Mouse (Mus musculus): Measurements from ENCODE around the gene Inpp5b.

DNA sequence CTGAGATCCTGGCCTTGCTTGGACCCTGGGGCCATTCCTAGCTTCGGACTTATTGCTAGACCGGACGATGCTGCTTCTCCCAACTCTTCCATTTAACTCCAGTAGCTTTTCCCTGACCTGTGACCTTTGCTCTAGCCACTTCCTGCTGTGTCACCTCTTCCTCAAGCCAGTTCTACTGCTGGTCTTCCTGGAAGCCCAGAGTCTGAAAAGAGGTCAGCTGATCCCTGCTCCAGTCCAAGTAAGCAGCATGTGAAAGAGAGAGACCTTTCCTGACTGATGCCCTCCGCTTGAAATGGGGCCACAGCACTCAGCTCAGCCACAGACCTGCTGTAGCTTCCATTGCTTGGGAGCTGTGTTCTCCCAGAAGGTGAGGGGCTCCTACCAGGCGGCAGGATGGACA, 4.2 kb upstream of the Inpp5b start:
- TF ChIP-seq POLR2A (IDR thresholded peaks at IDR 0.05; ENCODE audit: extremely low read depth, insufficient read depth, low read length): no peak
- TF ChIP-seq CTCF (IDR thresholded peaks at IDR 0.05; ENCODE audit: low read depth, low read length): no peak
